Mouse (Mus musculus): ENCODE results near the gene Gnpat.
"Not testable (repeated sequence)": the region's sequence is repeated elsewhere in the genome, so short reads cannot be mapped to it uniquely, and the experiment has no call there.

Gene Gnpat

DNA sequence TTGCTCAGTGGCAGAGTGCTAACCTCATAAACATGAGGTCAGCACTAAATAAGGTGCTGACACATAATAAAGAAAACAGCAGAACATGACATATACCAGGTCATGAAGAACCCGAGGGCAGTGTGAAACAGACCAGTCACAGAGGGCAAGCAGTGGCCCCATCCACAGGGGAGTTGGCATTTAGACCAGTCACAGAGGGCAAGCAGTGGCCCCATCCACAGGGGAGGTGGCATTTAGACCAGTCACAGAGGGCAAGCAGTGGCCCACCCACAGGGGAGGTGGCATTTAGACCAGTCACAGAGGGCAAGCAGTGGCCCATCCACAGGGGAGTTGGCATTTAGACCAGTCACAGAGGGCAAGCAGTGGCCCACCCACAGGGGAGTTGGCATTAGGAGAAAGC is 19.9 kb upstream of the Gnpat start:
- not testable (repeated sequence) for DNase-seq (ENCODE audit: low spot score)

DNA sequence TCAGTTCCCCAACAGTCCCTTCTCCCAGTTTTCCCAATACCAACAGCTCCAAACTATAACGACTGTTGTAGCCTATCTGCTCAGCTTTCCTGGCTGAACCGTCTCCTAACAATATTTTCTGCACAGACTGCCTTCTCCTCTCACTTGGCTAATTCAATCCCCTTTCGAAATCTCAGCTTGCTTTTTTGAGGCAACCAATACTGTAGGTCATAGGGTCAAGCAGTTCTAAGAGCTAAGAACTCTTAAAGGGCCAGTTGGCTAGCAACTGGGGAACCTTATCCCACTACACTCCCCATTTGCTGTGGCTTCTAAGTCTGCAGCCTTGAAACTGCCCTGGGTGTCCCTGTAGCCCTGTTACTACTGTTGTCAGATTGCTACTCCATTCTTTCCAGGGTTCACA is 17.7 kb upstream of the Gnpat start:
- DNase-seq (ENCODE audit: low spot score), result no peak

DNA sequence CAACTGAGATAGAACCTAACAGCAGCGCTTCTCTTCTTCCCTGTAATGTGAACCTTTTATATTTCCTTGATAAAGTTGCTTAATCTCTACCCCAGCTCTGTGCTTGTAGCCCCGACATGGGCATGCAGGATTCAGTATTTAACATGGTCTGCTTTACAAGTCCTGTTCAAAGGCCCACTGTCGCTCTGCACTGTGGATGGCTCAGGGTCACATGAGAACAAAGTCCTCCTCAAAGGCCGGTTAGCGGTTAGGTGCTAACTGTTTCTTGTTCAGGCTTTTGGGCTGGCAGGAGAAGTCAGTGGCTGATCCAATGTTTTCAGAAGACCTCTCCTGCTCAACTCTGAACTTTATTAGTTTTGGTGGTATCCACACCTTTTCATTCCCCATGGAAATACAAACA is 17.3 kb upstream of the Gnpat start:
- no peak for DNase-seq (ENCODE audit: low spot score)

DNA sequence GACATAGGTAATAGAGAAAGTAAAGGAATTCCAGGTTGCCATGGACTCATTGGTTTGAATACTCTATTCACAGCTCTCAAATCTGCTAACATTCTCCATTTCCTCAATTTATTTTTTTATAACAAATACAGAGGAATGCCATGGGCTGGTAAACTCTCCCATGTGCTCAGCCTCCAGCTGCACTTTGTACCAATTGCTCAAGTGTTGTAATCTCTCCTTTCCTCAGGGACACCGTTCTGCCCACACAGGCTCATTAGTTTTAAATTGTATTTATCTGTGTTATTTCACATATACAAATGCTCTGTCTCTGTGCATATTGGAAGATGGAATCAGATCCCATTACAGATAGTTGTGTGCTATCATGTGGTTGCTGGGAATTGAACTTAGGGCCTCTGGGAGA is 9.3 kb upstream of the Gnpat start:
- DNase-seq (ENCODE audit: low spot score), result no peak

DNA sequence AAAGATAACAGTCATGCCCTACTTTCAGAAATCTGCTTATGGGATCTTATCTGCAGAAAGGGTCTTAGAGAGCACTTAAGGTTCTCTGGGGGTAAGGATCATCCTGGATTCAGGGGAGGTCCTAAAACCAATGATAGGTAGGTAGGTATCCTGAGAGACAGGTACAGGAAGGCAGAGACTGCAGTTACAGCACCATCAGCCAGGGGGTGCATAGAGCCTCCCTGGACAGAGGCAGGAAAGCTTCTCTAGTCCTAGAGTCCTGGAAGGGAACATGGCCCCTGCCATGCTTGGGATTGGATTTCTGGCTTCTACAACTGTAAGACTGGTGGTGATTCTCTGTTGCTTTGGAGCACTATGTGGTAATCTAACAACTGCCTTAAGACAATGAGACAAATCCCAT is 3.4 kb upstream of the Gnpat start:
- no peak for DNase-seq (ENCODE audit: low spot score)

DNA sequence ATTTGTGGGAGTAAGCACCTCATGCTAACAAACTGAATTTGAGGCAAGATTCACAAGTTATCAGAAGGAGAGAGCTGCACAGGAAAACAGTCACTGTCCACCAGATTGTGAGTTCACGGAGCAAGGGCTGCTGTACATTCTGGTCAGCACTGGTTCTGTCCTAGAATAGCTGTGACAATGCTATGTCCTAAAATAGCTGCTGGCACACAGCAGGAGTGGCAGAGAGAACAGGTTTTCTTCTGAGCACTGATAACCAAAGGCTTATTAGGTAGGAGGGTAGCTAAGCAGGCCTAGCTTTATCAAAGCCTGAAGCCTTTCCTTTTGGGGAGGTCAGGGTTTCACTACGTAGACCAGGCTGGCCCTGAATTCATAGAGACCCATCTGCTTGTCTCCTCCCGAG is 2.6 kb upstream of the Gnpat start:
- DNase-seq (ENCODE audit: low spot score), result no peak

DNA sequence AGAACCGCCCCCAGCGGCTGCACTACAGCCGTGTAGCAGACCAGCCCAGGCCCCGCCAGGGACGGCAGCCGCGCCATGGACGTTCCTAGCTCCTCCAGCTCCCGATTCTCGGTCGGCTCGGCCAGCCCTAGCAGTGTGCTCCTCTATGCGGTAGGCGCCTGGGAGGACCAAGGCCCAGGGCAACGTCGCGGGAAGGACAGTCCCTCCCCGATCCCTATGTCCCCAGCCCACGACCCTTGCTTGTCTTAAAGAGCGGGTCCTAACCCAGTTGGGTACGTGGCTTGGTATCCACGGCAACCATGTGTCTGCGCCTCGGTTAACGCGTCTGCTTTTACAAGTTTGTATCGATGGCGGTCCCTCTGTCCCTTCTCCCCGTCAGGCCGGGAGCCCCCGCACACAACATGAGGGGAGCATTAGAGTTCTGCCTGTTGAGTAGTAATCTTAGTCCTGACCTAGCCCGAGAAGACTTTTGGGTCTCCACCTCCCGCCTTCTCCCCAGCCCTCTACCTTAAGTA is 387 bp downstream of the Gnpat start:
- DNase-seq (ENCODE audit: low spot score), result no peak

DNA sequence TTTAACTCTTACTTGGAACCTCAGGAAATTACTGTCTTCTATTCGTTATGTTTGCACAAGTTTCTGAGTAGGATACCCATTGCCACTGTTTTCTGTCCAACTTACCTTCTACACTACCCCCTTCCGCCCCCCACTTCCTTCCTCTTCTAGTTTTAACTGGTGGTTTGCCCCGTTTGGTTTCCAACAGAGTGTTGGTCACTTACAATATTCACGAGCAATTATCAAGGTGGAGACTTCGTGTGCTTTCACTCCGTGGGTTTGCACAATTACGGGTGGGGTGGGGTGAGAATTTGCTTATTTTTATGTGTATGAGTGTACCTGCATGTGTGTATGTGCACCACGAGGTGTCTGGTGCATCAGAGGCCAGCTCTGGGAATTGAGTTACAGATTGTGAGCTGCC is 896 bp downstream of the Gnpat start:
- DNase-seq (ENCODE audit: low spot score), result no peak

DNA sequence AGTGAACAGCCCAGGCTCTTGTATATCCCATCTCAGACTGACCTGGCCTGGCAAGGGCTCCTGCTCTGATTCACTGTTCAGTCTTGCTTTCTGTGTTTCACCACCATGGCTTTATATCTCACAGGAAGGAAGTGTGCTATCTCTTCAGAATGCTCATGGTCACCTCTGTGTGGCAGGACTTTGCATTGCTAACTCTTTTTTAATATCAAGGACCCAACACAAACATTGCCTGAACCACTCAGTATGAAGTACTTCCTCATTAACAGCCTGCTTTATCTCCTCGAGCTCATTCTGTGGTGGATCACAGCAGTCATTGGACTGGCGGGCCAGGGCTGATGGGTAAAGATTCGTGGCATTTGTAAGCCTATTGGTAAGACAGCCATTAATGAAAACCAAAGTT is 3.8 kb downstream of the Gnpat start:
- DNase-seq (ENCODE audit: low spot score), result no peak

DNA sequence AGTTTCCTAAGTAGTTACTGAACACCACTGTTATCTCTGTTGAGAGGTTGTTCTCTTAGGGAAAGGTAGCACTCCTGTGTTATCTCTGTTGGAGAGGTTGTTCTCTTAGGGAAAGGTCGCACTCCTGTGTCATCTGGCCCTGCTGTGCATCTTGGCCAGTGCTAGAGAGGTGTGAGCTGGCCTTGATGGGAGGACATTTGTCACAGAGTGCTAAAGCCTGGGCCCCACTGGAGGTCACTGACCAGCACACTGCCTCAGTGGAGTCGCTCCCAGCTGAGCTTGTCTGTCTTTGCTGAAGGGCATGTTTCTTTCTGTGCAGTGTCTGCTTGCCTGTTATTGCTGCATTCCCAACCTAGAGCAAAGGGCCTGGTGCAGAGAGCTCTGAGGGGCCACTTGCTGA is 4.3 kb downstream of the Gnpat start:
- no peak for DNase-seq (ENCODE audit: low spot score)

DNA sequence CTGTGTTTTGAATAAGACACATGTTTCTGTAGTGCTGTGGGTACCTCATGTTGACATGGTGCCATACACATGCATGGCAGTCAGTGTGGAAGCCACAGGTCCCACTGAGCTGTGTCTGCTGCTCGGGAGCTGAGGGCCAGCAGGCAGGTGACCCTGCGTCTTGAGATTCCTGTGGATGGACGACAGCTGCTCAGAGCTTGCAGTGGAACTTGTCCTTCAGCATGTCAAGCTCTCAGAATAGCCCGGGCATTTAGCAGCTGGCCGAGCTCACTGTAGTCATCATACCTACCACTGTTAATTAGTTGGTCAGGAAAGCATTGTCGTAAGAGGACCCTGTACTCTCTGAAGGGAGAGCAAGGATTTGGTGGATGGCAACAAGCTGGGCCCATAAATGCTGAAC is 6.9 kb downstream of the Gnpat start:
- no peak for DNase-seq (ENCODE audit: low spot score)

DNA sequence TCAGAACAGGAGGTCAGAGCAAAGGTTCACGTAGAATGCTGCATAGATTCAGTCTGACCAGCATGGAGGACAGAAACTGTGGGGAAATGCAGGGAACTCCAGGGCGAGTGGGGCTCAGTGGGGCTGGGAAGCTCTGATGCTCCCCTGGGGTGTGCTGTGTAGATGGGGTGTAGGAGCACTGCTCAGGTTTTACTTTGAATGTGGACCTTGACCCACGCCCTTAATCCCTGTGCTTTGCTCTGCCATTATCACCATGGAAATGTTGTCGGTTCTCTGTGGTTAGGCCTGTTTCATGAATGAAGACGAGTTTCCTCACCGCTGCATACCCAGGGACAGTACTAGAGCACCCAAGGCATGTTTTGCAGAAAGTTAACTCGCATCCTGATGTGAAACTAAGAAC is 8.6 kb downstream of the Gnpat start:
- no peak for DNase-seq (ENCODE audit: low spot score)

DNA sequence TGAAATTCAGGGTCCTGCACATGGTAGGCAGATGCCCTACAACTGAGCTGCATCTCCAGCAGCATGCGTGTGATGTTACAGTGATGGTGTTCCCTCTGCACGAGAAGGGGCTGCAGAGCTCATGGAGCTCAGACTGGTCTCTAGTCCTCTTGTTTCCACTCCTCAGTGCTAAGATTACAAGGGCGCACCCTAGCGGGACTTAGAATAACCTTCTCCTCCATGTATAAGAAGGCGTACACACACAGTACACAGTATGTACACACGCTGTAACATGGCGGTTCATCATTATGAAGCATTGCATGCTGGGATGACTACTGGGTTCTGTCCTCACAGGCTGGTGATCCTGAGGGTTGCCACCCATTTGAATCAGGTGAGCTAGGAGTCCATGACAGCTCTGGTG is 9.2 kb downstream of the Gnpat start:
- DNase-seq (ENCODE audit: low spot score), result no peak

DNA sequence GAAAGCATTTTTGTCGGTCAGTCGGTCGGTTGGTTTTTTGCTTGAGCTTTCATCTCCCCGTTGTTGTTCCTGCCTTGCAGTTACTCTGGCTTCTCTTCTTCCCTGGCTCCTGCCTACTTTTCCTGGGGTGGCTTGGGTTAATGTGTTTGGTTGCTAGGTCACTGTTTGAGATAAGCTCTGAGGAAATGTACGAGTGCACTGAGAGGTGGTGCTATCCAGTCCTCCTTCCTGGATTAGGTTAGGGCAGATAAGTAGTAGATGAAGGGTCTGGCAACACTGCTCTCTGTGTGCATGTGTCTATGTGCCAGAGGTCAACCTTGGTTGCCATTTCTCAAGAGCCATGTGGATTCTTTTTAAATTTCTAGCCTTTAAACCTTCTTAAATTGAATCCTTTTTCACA is 9.9 kb downstream of the Gnpat start:
- DNase-seq (ENCODE audit: low spot score), result no peak

DNA sequence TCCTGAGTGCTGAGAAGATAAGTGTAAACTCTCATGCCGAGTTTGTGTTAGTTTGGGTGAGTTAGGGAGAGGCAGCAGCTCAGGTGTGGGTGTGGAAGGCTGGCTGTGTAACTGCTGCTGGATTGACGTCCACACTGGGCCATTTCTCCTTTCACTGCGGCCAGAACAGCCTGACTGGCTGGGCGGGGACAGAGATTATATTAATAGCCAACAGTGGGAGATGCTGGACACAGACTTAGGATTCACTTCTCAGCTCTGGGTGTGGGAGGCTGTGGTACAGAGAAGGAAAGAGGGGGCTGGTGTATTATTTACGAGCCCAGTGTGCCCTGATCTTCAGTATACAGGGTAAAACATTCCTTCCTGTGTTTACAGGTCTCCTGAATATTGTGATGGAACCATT is 15.3 kb downstream of the Gnpat start:
- DNase-seq (ENCODE audit: low spot score), result no peak

DNA sequence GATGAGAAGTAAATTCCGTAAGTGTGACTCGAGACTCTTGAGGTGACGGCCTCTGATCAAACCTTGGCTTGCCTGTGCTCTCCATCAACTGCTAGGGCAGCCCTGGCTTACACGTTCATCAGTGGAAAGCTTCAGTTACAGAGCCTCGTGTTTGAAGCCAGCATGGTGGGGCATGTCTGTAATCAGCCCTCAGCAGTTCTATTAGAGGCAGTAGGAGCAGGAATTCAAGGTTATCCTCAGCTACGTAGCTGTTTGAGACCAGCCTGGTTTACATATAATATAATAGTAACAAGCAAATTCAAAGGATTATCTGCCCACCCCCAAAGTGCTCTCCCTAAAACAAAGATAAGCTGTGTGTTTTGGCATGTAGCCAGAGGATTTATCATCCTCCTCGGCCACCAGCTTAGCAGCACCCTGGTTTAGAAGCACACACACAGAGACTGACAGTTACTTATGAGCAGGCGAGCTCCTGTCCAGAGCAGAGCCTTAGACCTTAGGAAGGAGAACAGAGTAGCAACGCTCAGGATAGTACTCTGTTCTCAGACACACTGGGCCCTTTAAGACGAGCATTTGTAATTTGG is 16.2 kb downstream of the Gnpat start:
- no peak for DNase-seq (ENCODE audit: low spot score)

DNA sequence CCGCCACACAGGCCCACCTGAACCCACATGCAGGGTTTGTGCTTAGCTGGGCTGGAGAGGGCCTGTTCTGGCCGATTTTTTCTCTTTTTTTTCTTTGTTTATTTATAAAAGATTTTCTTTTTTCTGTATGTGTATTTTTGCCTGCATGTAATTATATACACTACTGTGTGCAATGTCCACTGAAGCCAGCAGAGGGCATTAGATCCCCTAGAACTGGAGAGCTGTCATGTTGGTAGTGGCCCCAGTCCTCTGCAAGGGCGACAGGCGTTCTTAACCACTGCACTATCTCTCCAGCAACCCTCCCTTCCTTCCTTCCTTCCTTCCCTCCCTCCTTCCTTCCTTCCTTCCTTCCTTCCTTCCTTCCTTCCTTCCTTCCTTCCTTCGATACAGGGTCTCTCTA is 25.6 kb downstream of the Gnpat start:
- no peak for DNase-seq (ENCODE audit: low spot score)

DNA sequence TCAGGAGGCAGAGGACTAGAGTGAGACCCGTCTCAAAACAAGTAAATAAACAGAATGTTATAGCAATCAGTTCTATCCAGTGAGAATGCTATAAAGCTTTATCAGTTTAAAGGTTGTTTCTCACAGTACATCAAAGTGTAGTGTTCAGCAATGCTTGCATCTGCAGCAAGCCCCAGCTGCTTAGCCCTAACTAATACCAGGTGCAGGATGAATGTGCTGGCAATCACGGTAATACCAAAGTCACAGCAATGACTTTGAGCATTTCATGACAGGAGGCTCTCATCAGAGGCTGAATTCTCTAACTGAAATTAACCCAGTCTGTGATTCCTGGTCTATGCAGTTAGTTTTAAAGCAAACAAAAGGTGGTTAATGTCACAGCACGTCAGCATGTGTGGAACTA is 29.8 kb downstream of the Gnpat start:
- no peak for DNase-seq (ENCODE audit: low spot score)

DNA sequence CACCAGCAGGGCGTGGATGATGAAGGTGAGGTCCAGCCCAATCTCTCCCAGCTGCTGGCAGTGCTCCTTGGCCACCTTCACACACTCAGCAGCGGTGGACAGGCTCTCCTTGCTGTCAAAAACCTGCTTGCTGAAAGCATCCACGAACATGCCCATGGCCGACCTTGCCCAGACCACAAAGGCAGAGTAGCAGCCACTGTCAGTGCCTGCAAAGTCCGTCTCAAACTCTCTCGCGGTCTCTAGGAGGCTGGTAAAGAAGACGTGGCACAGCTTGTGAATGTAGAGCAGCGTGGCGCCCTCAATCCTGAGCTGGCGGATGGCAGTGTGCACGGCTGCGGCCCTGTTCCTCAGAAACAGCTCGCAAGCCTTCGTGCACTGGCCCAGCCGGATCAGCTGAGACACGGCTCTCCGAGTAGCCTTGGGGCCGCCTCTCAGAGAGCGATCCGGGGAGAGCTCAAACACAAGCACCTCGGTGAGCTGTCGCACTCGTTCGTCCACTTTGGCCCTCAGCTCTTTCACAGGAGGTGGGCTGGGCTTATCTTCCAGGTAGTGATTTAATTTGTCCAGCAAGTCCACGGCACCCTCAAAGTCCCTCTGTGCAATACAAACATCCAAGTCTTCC is 33.3 kb downstream of the Gnpat start:
- DNase-seq (ENCODE audit: low spot score), result no peak

DNA sequence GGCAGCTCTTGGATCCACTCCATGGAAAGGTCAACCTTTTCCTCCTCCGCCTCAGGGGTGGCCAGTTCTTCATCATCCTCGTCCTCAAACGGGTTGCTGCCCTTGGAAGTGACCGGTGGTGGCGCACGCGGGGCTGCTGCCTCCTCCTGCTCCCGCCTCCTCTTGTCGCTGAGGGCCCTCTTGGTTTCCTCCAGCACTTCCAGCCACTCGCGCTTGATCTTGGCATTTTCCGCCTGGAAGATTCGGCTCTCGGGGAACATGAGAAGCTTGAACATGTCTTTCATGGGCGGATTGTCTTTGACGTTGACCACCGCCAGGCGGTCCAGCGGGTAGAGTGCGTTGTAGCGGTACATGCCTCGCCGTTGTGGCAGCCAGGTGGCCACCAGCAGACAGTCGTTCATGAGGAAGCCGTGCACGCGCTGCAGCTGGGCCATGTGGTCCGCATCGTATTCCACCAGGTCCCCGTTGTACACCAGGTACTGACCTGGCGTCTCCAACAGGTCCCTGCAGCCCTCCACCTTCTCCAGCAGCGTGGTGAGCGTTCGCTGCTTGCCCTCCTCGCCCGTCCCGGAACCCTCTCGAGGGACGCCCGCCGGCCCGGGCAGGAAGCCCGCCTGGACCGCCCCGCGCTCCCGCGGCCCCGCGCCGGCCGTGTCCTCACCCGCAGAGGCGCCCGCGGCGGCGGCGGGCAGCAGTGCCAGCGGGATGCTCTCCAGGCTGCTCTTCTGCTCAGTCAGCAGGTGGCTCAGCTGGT is 34.0 kb downstream of the Gnpat start:
- peak; percentile 74 for DNase-seq (ENCODE audit: low spot score)

DNA sequence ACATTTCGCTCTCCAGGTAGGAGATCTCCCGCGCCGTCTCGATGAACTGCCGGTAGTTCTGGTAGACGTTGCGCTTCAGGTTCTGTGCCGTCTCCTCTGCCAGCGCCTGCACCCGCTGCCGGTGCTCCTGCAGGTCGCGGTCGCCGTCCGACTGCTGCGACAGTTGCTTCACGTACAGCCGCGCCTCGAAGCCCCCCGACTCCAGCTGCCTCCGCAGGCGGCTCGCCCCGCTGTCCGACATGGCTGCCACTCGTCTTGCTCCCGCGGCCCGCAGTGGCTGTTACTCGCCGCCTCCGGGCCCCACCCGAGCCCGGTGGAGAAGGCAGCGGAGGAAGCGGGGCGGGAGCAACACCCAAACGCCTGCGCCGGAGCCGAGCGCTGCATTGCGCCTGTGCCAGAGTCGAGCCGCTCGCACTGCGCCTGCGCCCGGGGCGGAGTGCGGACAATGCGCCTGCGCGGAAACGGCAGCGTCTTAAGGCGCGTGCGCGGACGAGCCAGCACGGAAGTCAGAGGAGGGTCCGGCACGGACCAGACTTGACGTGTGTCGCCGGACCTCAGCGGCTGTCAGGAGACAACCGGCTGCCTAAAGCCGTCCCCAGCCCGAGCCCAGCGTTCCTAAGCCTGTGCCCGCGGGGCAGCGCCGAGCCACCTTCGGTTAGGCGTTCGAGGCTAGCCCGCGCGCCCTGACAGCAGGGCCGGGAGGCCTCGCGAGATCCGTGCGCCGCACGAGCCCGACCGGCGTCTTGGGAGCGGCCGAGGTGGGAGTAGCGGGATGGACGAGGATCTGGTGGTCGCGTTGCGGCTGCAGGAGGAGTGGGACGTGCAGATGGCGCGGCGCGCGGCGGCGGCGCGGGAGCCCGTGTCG is 34.8 kb downstream of the Gnpat start, which contains the start of the genes Exoc8 and Sprtn:
Gene Exoc8 (minus strand): TSS at position 320 of the 865 bp plus-strand sequence.
Gene Sprtn (plus strand): TSS at position 501 of the 865 bp plus-strand sequence.
- peak; percentile 96 for DNase-seq (ENCODE audit: low spot score)

DNA sequence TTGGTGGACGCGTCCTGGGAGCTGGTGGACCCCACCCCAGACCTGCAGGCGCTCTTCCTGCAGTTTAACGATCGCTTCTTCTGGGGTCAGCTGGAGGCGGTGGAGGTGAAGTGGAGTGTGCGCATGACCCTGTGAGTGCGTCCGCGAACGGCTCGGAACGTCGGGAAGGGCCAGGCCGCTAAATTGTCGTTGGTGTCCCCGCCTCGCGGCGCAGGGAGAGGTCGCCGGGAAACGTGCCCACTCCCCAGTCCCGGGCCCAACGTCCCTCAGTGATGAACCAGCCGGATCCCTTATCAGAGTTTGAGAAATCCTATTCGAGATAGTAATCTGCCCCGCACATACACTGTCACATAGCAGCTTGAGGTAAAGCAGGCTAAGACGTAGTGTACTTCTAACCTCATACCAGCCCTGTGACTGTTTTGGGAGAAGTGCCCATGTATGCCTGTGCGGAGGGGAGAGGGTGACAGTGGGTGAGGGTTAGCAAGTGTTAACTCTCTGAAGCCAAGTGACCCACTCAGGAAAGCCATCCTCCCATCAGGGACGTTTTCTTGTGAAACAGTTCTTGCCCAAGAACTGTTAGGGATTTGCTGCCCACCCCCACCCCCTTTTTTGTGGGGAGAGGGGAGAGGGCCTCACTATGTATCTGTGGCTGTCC is 35.5 kb downstream of the Gnpat start:
- DNase-seq (ENCODE audit: low spot score), result no peak

Data from layer of hippocampus, adult 11-12 months (tissue).